Mouse (Mus musculus): ENCODE measurements at regions not wholly inside any gene's neighbourhood (a gene's known extent, or its start where the extent isn't known, plus 50 kb on each side); places are given as distances from the start of the nearest gene placed in this dataset.

- ATAC-seq (ENCODE audit: extremely low read depth, insufficient number of reproducible peaks, low FRiP score, poor library complexity, severe bottlenecking), result no peak
Measured at GRCm38 (mm10) chr1:92776353-92776752, 55.1 kb upstream of the Gpc1 start.

GRCm38 (mm10) chr1:92775908-92776307 is 55.5 kb upstream of the Gpc1 start:
- ATAC-seq (ENCODE audit: extremely low read depth, insufficient number of reproducible peaks, low FRiP score, poor library complexity, severe bottlenecking), result no peak

GRCm38 (mm10) chr1:92774743-92775692 is 56.4 kb upstream of the Gpc1 start:
- ATAC-seq (ENCODE audit: extremely low read depth, insufficient number of reproducible peaks, low FRiP score, poor library complexity, severe bottlenecking), result peak; percentile 36; the same call in 1 of the 2 replicates

GRCm38 (mm10) chr1:92774006-92774405 is 57.4 kb upstream of the Gpc1 start:
- ATAC-seq (ENCODE audit: extremely low read depth, insufficient number of reproducible peaks, low FRiP score, poor library complexity, severe bottlenecking), result no peak

- ATAC-seq (ENCODE audit: extremely low read depth, insufficient number of reproducible peaks, low FRiP score, poor library complexity, severe bottlenecking), result no peak
Measured at GRCm38 (mm10) chr1:92772784-92773113, 58.7 kb upstream of the Gpc1 start.

- no peak for ATAC-seq (ENCODE audit: extremely low read depth, insufficient number of reproducible peaks, low FRiP score, poor library complexity, severe bottlenecking)
Measured at GRCm38 (mm10) chr1:92772101-92772783, 59.2 kb upstream of the Gpc1 start.

GRCm38 (mm10) chr1:92769696-92770095 is 61.7 kb upstream of the Gpc1 start:
- ATAC-seq (ENCODE audit: extremely low read depth, insufficient number of reproducible peaks, low FRiP score, poor library complexity, severe bottlenecking), result no peak

- ATAC-seq (ENCODE audit: extremely low read depth, insufficient number of reproducible peaks, low FRiP score, poor library complexity, severe bottlenecking), result no peak
Measured at GRCm38 (mm10) chr1:92769156-92769555, 62.3 kb upstream of the Gpc1 start.

GRCm38 (mm10) chr1:92766496-92766895 is 64.9 kb upstream of the Gpc1 start:
- ATAC-seq (ENCODE audit: extremely low read depth, insufficient number of reproducible peaks, low FRiP score, poor library complexity, severe bottlenecking), result no peak

GRCm38 (mm10) chr1:92754793-92755488 is 76.5 kb upstream of the Gpc1 start:
- no peak for ATAC-seq (ENCODE audit: extremely low read depth, insufficient number of reproducible peaks, low FRiP score, poor library complexity, severe bottlenecking)

- no peak for ATAC-seq (ENCODE audit: extremely low read depth, insufficient number of reproducible peaks, low FRiP score, poor library complexity, severe bottlenecking)
Measured at GRCm38 (mm10) chr1:92751700-92752136, 79.7 kb upstream of the Gpc1 start.

- ATAC-seq (ENCODE audit: extremely low read depth, insufficient number of reproducible peaks, low FRiP score, poor library complexity, severe bottlenecking), result no peak
Measured at GRCm38 (mm10) chr1:92749475-92749874, 82.0 kb upstream of the Gpc1 start.

- no peak for ATAC-seq (ENCODE audit: extremely low read depth, insufficient number of reproducible peaks, low FRiP score, poor library complexity, severe bottlenecking)
Measured at GRCm38 (mm10) chr1:92745284-92745683, 86.2 kb upstream of the Gpc1 start.

GRCm38 (mm10) chr1:92744528-92745241 is 86.8 kb upstream of the Gpc1 start:
- ATAC-seq (ENCODE audit: extremely low read depth, insufficient number of reproducible peaks, low FRiP score, poor library complexity, severe bottlenecking), result no peak

GRCm38 (mm10) chr1:92742881-92743621 is 88.4 kb upstream of the Gpc1 start:
- no peak for ATAC-seq (ENCODE audit: extremely low read depth, insufficient number of reproducible peaks, low FRiP score, poor library complexity, severe bottlenecking)

GRCm38 (mm10) chr1:92742300-92742699 is 89.1 kb upstream of the Gpc1 start:
- no peak for ATAC-seq (ENCODE audit: extremely low read depth, insufficient number of reproducible peaks, low FRiP score, poor library complexity, severe bottlenecking)

- ATAC-seq (ENCODE audit: extremely low read depth, insufficient number of reproducible peaks, low FRiP score, poor library complexity, severe bottlenecking), result no peak
Measured at GRCm38 (mm10) chr1:92741047-92741446, 90.4 kb upstream of the Gpc1 start.

GRCm38 (mm10) chr1:92737600-92738197 is 89.1 kb upstream of the Otos start:
- no peak for ATAC-seq (ENCODE audit: extremely low read depth, insufficient number of reproducible peaks, low FRiP score, poor library complexity, severe bottlenecking)
